In genomic region chr10:67190261-67190660, GRCm38 (mm10) we compare ENCODE assay signal across 9 mouse cellular contexts.
DNase-seq lines count a peak whose midpoint lies in the region.
"Had no signal": no experiment of that assay in that cellular context is flagged by ENCODE, and none has a peak within 500 bp of the region (broad histone marks: within the 10 kb centered on the region; RNA-seq: fewer than 3 reads in every experiment).

No protein-coding gene starts in this region.

- no peaks in the 10 kb centered on the region for H3K27me3 ChIP-seq in splenic B cell, adult 2 months (ENCODE audit: control insufficient read depth, insufficient read depth, low read length, poor library complexity, severe bottlenecking)
- H3K27me3 ChIP-seq: embryonic facial prominence, embryonic 12.5 days had no signal

- peak; percentile 18 for DNase-seq in adrenal gland, postnatal 10 days
- DNase-seq in adrenal gland, postnatal 4 days (ENCODE audit: low spot score in 2 of 2) = no peak
- peak; percentile 15 to 52 for DNase-seq in left cerebral cortex, postnatal 25 days (ENCODE audit: low spot score in 2 of 2)
- DNase-seq in left cerebral cortex, adult 11 months (ENCODE audit: low spot score) = no peak
- peak; percentile 60 to 77 for DNase-seq in cerebellum, postnatal 25 days
- DNase-seq in splenic B cell, adult 2 months (ENCODE audit: low read depth, low spot score) = peak; percentile 69
- DNase-seq in urinary bladder, postnatal 36 days (ENCODE audit: low spot score in 2 of 2) = no peak
- no peak for DNase-seq in yolk sac, embryonic 10.5 days (ENCODE audit: low spot score)

- H3K36me3 ChIP-seq in splenic B cell, adult 2 months (ENCODE audit: control insufficient read depth, insufficient read depth, low read length, poor library complexity, severe bottlenecking) = peaks cover 9% of the 10 kb centered on the region

- intact Hi-C loops in left cerebral cortex, postnatal 25 days (cut with DNase I) = no loop called here

Comparison
In these comparisons a context has a peak if more than half of its experiments do, and no peak if none do; other contexts are left out.
1. DNase-seq: peak in adrenal gland, postnatal 10 days (single experiment), left cerebral cortex, postnatal 25 days (2 of 2), cerebellum, postnatal 25 days (2 of 2) and splenic B cell, adult 2 months (single experiment); none in adrenal gland, postnatal 4 days (0 of 2), left cerebral cortex, adult 11 months (single experiment), urinary bladder, postnatal 36 days (0 of 2) and yolk sac, embryonic 10.5 days (single experiment).